Mouse (Mus musculus): ENCODE results near the gene Pacsin1.

The Pacsin1 gene

DNA sequence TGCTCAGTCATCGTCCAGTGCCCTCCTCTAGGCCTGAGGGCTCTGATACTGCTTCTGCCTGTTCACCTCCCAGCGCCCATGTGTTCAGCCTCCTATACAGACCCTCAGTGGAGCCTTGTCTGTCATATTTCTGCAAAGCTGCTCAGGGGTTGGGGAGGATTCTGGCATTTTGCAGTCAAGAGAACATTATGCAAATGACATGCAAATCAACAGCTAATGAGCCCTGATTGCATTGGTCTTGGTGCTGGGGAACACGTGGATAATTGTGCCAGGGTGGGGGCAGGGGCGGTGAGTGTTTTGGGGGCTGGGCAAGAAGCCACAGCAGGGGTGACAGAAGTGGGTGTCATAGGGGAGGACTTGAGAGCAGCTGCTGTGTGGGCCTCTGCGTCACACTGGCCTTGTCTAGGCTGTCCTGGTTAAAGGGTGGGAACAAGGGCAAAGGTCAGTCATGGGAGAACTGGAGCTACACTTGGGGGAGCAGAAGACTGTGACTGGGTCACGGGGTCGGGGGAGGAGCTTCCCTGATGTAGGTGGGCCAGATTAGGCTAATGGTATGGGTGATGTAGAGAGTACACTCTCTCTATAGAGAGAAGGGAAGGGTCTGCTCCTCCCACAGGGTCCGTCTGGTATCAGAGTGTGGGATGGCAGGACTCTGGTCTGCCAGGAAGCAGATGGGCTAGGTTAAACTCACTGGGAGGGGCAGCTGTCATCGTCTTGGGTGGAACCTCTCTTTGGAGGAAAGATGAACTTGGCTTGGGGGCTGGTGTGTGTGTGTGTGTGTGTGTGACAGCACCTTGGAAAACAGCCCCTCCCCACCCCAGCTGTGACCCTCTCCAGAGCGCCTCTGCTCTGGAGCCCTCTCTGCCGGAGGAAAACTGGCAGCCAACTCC is 23.9 kb downstream of the Pacsin1 start:
- DNase-seq (ENCODE audit: low read depth, low spot score): peak; percentile 58

DNA sequence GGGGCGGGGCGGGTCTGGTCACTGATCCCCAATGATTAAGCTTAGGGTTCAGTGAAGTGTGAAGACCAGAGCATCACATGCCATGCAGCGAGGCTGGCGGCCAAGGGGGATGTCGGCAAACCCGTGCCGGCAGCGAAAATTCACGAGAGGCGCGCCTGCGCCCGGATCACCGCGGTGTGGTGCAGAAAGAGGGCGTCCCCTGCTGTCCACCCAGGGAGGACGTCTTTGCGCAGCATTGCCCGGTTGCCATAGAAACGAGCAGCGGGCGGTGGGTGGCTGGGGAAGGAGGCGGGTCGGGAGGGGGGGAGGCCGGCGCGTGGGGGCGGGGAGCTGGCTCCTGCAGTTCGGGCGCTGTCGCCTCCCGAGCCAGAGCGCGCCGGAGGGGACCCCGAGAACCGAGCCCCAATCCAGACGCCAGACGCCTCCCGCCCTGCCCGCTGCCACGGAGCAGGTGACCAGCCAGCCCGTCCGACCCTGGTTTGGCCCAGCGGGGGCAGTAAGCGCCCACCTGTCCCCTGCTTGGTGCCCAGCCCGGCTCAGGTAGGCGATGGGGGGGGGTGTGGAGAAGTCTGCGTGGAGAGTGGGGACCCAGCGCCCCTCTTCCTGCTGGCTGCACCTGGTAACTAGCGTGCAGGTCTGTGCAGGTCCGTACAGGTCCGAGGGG is 29.7 kb downstream of the Pacsin1 start:
- DNase-seq (ENCODE audit: low read depth, low spot score): peak; percentile 49

- no peak for DNase-seq (ENCODE audit: low read depth, low spot score)
These were observed 30.2 kb downstream of the Pacsin1 start for GRCm38 (mm10) chr17:27685550-27685913.

DNA sequence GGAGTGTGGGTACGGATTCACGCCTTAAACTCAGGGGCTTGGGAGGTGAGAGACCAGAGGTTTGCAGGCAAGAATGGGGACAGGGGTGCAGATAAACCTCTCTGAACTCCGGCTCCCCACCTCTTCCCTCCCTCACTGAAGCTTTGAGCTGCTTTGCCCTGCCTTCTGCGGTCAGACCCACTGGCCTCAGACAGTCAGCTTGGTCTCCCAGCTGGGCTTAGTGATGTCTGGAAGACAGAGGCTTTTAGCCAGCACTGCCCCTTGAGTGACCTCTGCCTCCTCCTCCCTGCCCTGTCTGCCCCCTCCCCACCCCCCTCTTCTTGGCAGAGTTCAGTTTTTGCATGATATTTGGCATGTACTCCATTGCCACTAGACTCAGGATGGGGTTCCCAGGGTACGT is 31.1 kb downstream of the Pacsin1 start:
- no peak for DNase-seq (ENCODE audit: low read depth, low spot score)

DNA sequence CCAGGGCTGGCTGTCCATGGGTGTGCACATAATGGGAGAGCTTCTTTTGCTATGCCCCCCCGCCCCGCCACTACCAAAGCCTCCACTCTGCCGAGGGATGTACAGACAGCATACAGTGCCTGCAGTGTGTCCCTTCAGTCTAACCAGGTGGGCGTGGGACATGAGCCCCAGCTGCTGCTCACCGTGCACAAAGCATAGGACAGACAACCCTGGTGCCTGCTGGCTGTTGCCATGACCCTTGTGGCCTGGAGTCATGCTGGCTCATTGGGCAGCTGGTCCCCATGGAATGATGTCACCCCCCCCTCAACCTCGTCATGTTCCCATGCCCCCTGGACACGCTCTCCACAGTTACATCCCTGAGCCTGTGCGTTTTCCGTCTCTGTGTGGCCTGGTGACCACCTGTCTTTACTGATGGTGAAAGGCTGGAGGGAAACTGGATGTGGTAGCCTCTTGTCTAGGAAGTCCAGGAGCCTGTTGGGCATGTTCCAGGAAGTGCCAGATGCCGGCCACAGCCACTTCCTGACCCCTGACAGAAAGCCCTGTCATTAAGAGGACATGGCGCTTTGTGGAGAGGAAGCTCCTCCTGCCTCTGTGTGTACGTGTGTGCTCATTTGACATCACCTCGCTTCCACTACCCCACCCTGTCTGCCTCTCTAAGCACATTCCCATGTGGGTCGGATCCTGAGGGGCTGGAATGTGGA is 35.8 kb downstream of the Pacsin1 start:
- DNase-seq (ENCODE audit: low read depth, low spot score): no peak

DNA sequence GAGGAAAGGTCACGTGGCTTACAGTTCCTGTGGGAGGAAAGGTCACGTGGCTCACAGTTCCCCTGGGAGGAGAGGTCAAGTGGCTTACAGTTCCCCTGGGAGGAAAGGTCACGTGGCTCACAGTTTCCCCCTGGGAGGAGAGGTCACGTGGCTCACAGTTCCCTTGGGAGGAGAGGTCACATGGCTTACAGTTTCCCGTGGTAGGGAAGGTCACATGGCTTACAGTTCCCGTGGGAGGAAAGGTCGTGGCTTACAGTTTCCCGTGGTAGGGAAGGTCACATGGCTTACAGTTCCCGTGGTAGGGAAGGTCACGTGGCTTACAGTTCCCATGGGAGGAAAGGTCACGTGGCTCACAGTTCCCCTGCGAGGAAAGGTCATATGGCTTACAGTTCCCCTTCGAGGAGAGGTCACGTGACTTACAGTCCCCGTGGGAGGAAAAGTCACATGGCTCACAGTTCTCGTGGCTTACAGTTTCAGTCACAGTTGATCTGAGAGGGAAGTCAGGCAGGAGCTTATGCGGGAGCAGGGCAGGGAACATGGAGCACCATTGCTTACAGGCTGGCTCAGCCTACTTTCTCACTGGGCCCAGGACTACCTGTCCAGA is 44.4 kb downstream of the Pacsin1 start:
- no peak for DNase-seq (ENCODE audit: low read depth, low spot score)

DNA sequence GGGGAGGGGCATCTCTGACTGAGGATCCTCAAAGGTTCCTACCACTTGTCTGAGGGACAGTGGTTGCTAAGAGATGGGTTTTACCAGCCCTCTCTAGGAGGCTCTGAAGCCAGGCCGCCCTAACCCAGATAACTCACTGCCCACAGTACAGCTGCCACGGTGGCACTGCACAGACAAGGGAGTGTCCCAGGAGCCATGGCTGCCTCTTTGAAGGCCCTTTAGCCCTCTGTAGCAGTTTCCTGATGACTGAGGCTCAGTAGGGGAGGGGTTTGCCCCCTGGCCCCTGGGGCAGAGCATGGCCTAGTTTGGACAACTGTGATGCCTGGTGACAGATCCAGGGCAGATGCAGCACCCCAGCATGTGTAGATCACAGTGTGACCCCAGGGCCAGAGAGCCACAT is 45.5 kb downstream of the Pacsin1 start:
- DNase-seq (ENCODE audit: low read depth, low spot score): no peak

DNA sequence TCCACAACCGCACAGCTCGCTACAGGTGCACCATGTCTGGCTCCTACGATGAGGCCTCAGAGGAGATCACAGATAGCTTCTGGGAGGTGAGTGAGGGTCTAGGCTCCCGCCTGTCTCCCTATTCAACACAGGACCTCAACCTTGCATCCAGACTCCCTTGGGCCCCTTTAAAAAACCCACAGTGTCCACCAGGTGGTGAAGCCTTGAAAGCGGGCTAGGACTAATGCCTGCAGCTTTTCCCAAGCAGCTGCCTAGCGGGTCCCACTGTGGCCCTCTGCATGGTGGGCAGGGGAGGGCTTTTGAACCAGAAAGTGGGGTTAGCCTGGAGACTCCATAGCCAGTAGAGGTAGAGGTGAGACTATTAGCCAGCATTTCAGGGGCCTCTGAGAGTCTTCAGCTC is 46.5 kb downstream of the Pacsin1 start:
- DNase-seq (ENCODE audit: low read depth, low spot score): no peak

GRCm38 (mm10) chr17:27702518-27702917 is 47.2 kb downstream of the Pacsin1 start:
- DNase-seq (ENCODE audit: low read depth, low spot score): no peak

- no peak for DNase-seq (ENCODE audit: low read depth, low spot score)
These were observed 48.8 kb downstream of the Pacsin1 start for GRCm38 (mm10) chr17:27703961-27704621.

- no peak for DNase-seq (ENCODE audit: low read depth, low spot score)
These were observed 50.4 kb downstream of the Pacsin1 start for GRCm38 (mm10) chr17:27705661-27706060.

GRCm38 (mm10) chr17:27707954-27708661 is 52.8 kb downstream of the Pacsin1 start:
- no peak for DNase-seq (ENCODE audit: low read depth, low spot score)

DNA sequence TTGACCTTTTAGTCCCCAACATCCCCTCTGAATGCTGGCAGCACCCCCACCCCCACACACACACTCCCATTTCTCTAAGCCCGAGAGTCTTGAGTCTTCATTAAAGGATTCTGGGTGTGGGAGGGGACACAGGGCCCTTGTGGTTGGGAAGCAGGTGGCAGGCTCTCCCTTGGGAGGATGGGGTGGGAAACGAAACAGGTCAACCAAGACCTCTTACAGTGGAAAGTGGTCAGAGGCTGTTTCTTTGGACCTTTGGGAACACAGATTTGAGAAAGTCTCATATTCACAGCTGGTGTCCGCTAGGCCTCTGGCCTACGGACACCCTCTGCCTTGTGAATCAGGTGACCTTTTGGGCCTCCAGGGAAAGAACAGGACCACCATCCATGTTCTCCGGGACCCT is 54.3 kb downstream of the Pacsin1 start:
- DNase-seq (ENCODE audit: low read depth, low spot score): no peak

GRCm38 (mm10) chr17:27712832-27713231 is 57.5 kb downstream of the Pacsin1 start:
- DNase-seq (ENCODE audit: low read depth, low spot score): no peak

DNA sequence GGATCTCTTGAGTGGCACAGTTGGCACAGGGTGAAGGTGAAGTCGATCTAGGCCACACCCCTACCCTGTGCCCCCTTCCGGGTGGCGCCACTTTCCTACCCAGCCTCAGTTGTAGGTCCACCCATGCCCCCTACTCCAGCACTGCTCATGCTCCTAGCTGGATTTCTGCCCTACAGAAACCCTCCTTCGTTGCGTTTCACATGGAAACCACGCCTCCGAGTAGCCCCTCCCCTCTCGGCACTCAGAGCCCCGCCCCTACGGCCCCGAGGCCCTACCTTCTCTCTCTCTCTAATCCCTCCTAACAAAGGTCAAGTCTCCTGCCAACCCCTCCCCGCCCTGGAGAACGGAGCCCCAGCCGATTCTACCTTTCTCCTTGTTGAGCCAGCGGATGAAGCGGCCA is 61.5 kb downstream of the Pacsin1 start:
- no peak for DNase-seq (ENCODE audit: low read depth, low spot score)

DNA sequence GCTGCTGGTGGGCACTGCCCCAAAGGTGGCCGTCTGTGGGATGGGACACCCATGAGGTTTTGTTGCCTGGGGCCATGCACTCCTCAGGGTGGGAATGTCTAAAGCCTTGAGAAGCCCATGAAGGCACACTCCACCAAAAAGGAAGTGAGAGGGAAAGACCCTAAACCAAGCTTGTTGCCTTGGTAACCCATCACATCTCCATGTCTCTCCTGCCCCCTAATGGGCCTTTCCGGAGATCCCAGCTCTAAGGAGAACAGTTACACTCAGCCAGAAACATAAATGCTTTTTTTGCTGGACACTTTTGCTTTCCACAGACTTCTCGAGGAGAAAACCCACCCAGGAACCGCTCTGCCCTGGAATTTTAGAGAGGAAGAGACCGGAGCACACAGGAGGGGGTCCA is 62.9 kb downstream of the Pacsin1 start:
- DNase-seq (ENCODE audit: low read depth, low spot score): no peak

DNA sequence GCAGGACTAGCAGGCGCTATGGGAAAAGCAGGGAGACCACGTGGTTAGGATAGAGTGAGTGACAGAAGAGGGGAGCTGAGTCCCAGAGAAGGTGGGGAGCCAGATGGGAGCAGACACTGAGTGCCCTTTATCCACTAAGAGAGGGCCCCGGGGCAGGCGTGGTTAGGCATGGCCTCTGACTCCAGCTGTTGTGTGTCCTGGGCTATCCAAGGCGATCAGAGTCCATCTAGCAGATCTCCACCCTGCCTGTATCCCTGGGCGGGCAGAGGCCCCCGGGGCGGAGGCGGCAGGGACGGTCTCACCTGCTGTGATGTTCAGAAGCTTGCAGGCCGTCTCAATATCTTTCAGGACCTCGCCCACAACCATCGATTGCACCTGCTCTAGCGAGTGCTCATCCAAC is 64.4 kb downstream of the Pacsin1 start:
- DNase-seq (ENCODE audit: low read depth, low spot score): no peak

DNA sequence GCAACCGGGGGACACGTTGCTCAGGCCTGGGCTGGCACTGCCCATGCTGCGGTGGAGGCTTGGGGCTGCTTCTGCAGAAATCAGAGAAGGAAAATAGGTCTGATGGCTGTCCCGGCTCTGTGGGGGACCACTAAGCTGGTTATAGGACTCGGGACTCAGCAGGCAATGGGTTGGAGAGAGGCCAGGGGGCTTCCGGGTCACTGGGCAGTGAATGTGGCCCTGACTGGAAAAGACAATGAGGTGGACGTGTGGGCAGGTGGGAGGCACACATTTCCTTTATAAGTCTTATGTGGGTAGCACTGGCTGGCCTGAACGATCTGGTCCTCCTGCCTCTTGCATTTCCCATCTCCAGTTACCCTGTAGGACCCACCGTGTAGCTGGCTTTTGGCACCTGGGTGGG is 65.0 kb downstream of the Pacsin1 start:
- DNase-seq (ENCODE audit: low read depth, low spot score): no peak

DNA sequence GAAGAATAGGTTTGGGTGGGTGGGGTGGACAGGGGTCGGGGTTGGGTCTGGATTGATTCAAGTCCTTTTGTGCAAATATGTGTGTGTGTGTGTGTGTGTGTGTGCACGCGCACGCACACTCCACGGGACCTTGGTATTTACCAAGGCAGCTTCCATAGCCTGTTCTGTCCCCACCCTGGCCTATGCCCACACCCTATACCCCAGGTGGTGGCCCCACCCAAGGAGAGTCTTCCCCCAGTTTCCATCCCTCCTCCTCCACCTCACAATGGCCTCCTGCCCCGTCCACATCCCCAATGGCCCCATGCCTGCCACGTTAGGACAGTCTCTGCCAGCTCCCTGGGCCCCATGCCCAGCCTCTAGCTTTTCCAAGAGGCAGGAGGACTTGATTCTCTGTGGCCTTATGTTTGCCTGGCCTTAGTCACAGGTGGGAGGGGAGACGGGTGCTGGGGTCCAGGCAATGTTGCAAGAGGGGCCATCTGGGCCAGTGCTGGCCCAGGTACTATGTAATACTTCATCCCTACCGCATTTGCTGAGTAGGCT is 65.9 kb downstream of the Pacsin1 start:
- DNase-seq (ENCODE audit: low read depth, low spot score): no peak

DNA sequence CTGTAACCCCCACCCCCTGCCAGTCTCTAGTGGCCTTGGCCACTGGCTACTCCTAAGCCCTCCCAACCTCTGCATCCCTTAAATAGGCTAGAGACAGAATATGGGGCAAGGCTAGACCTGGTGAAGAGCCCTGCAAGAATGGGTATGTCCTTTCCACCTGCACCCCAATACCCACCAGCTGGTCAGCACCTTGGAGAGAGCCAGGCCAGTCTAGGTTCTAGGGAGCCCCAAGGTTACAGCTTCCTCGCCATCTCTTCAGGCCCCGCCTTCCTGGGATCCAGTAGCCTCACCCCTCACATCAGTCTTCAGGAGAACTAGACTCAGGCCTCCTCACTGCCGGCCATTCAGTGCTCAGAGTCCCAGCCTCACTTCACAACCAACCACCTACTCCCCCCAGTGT is 69.0 kb downstream of the Pacsin1 start:
- no peak for DNase-seq (ENCODE audit: low read depth, low spot score)

DNA sequence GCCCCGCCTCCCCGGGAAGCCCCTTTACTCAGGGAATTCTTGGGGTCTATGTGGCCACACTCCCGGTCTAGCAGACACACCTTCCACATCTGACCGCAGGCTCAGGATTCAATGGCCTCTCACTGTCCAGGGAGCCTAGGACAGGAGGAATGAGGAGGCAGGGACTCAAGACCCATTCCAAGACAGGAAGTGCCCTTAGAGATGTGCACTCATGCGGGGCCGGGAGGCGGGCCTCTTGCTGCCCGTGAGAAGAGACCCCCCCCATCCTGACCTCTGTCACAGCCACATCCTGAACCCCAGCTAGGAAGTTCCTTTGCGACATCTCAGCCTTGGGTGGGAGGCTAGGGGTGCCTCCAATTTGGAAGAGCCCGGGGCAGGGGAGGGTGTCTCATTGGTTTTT is 69.7 kb downstream of the Pacsin1 start:
- DNase-seq (ENCODE audit: low read depth, low spot score): no peak
